Comparison of ENCODE assay signal across 26 mouse cellular contexts in the genomic region with DNA sequence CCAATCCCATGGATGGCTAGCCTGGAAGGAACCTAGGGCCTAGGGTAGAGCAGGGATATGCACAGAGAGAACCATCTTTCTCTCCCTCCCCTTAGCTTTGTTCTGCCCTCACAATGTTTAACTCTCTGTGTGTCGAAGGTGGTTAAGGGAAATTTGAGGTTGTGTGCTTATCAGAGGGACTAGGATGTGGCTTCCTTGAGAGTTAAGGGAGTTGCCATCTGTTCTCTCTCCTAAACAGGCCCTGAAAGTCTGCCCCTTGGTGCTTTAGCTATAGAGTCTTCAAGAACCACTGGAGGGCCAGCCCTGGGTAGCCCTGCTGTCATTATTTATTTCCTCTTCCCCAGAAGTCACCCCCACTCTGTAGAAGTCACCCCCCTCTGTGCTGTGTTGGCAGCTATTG. TPM values are rescaled to one million over a fixed set of nuclear protein-coding genes. Genes with fewer than 3 reads are reported as not detected.
DNase-seq lines count a peak whose midpoint lies in the region; ATAC-seq lines count a peak whose summit lies in the region.
"Had no signal": no experiment of that assay in that cellular context is flagged by ENCODE, and none has a peak within 500 bp of the region (broad histone marks: within the 10 kb centered on the region; RNA-seq: fewer than 3 reads in every experiment).

No protein-coding gene starts in this region.

- no peak overlapping the region for H3K27ac ChIP-seq in heart, embryonic 12.5 days (ENCODE audit: poor library complexity, severe bottlenecking)
- H3K27ac ChIP-seq: embryonic facial prominence, embryonic 10.5 days; embryonic facial prominence, embryonic 13.5 days; forebrain, embryonic 12.5 days; forebrain, embryonic 15.5 days; heart, embryonic 15.5 days; hindbrain, embryonic 15.5 days had no signal

- no peaks in the 10 kb centered on the region for H3K9me3 ChIP-seq in heart, embryonic 12.5 days (replicated peaks)
- H3K9me3 ChIP-seq: embryonic facial prominence, embryonic 10.5 days; embryonic facial prominence, embryonic 13.5 days; forebrain, embryonic 12.5 days; forebrain, embryonic 15.5 days; heart, embryonic 15.5 days; hindbrain, embryonic 15.5 days had no signal

- H3K9ac ChIP-seq in heart, embryonic 12.5 days, result no peak overlapping the region
- H3K9ac ChIP-seq: embryonic facial prominence, embryonic 13.5 days; forebrain, embryonic 12.5 days; forebrain, embryonic 15.5 days; heart, embryonic 15.5 days; hindbrain, embryonic 15.5 days had no signal

- H3K27me3 ChIP-seq in heart, embryonic 12.5 days (replicated peaks), result no peaks in the 10 kb centered on the region
- H3K27me3 ChIP-seq: embryonic facial prominence, embryonic 13.5 days; forebrain, embryonic 12.5 days; forebrain, embryonic 15.5 days; heart, embryonic 15.5 days; hindbrain, embryonic 15.5 days had no signal

- peak; percentile 27 for DNase-seq in heart, adult 11 months
- DNase-seq in 416B (ENCODE audit: low read depth), result peak; percentile 88
- no peak for DNase-seq in cerebellum, postnatal 4 days (ENCODE audit: low spot score in 2 of 2)
- DNase-seq in adrenal gland, adult 8-10 months, result no peak
- DNase-seq: adrenal gland, adult 2 months; adrenal gland, postnatal 25 days; B cell, adult 2 months; cerebellum, adult 11-12 months; cerebellum, adult 8-10 months; embryo, embryonic 11 days; gastrocnemius, postnatal 25 days; heart, postnatal 10 days; heart, postnatal 36 days had no signal

- H3K4me2 ChIP-seq in heart, embryonic 12.5 days, result no peak overlapping the region
- H3K4me2 ChIP-seq: embryonic facial prominence, embryonic 13.5 days; forebrain, embryonic 12.5 days; forebrain, embryonic 15.5 days; heart, embryonic 11.5 days; heart, embryonic 15.5 days; hindbrain, embryonic 15.5 days had no signal

- H3K4me1 ChIP-seq in heart, embryonic 12.5 days (replicated peaks), result no peaks in the 10 kb centered on the region
- H3K4me1 ChIP-seq: embryonic facial prominence, embryonic 13.5 days; forebrain, embryonic 12.5 days; heart, embryonic 15.5 days; hindbrain, embryonic 15.5 days had no signal

- H3K4me3 ChIP-seq in heart, embryonic 12.5 days, result no peak overlapping the region
- H3K4me3 ChIP-seq: embryonic facial prominence, embryonic 10.5 days; embryonic facial prominence, embryonic 13.5 days; erythroblast, embryonic 14.5 days; forebrain, embryonic 12.5 days; forebrain, embryonic 15.5 days; heart, embryonic 15.5 days; hindbrain, embryonic 15.5 days had no signal

- 53% methylated on average over 1 of the region's 1 CpGs for WGBS in heart, embryonic 12.5 days

- no peak for ATAC-seq in heart, embryonic 12.5 days (ENCODE audit: insufficient number of reproducible peaks, low FRiP score)
- ATAC-seq in granulocyte monocyte progenitor cell, adult 5-6 weeks (replicated peaks; ENCODE audit: poor library complexity, severe bottlenecking), result peak; percentile 9; the same call in 1 of the 2 replicates
- peak; percentile 80 for ATAC-seq in megakaryocyte-erythroid progenitor cell, adult 5-6 weeks (replicated peaks; ENCODE audit: low FRiP score, low TSS enrichment, poor library complexity, severe bottlenecking)
- ATAC-seq: CD4-positive, CD25-positive, alpha-beta regulatory T cell, adult 4 months; forebrain, embryonic 15.5 days had no signal

- H3K36me3 ChIP-seq in heart, embryonic 12.5 days, result no peaks in the 10 kb centered on the region
- H3K36me3 ChIP-seq: embryonic facial prominence, embryonic 10.5 days; embryonic facial prominence, embryonic 13.5 days; forebrain, embryonic 12.5 days; forebrain, embryonic 15.5 days; heart, embryonic 15.5 days; hindbrain, embryonic 15.5 days had no signal

RNA-seq across cellular contexts. Expression of a gene that starts 25.9 kb away (rescaled TPM):
- 2.8 and 3.4 TPM in 2 replicates for polyA plus RNA-seq in heart, embryonic 12.5 days (2016; fragmentation: Nextera tagmentation; extraction: Ambion mirVana)
- 16.4 and 29.8 TPM in 2 replicates for total RNA-seq in granulocyte monocyte progenitor cell, adult 5-6 weeks (2014; fragmentation: Nextera tagmentation)
- 14.1 and 23.2 TPM in 2 replicates for total RNA-seq in granulocyte monocyte progenitor cell, adult 5-6 weeks (2017)
- total RNA-seq in megakaryocyte-erythroid progenitor cell, adult 5-6 weeks (2014; fragmentation: Nextera tagmentation), result 1.2 and 4.7 TPM in 2 replicates
- 2.9 and 7.4 TPM in 2 replicates for total RNA-seq in megakaryocyte-erythroid progenitor cell, adult 5-6 weeks (2017)
- total RNA-seq in adrenal gland, adult 8-10 months (2022), result 10 to 100 TPM; 20.7 to 31.2 (median 23.0) TPM
- total RNA-seq: MEL had no signal
- polyA plus RNA-seq: erythroblast, embryonic 14.5 days had no signal

RNA-seq across cellular contexts. Expression of a gene that starts 26.2 kb away (rescaled TPM):
- 5.4 and 6.0 TPM in 2 replicates for polyA plus RNA-seq in heart, embryonic 12.5 days (2016; fragmentation: Nextera tagmentation; extraction: Ambion mirVana)
- 22.1 and 24.8 TPM in 2 replicates for total RNA-seq in granulocyte monocyte progenitor cell, adult 5-6 weeks (2014; fragmentation: Nextera tagmentation)
- 34.5 and 40.2 TPM in 2 replicates for total RNA-seq in granulocyte monocyte progenitor cell, adult 5-6 weeks (2017)
- 11.5 and 17.8 TPM in 2 replicates for total RNA-seq in megakaryocyte-erythroid progenitor cell, adult 5-6 weeks (2014; fragmentation: Nextera tagmentation)
- 20.8 and 33.6 TPM in 2 replicates for total RNA-seq in megakaryocyte-erythroid progenitor cell, adult 5-6 weeks (2017)
- 1 to 10 TPM; 4.7 to 8.7 (median 6.9) TPM for total RNA-seq in adrenal gland, adult 8-10 months (2022)

Comparison
In these comparisons a context has a peak if more than half of its experiments do, and no peak if none do; other contexts are left out.
1. DNase-seq: peak in heart, adult 11 months (single experiment) and 416B (single experiment); none in cerebellum, postnatal 4 days (0 of 2) and adrenal gland, adult 8-10 months (single experiment).